Mouse (Mus musculus): Measurements from ENCODE around the gene Wdr54. TPM values are rescaled to one million over a fixed set of nuclear protein-coding genes. Genes with fewer than 3 reads are reported as not detected.

The Wdr54 gene
- 0.67 and 0.95 TPM in 2 replicates for polyA plus RNA-seq (2015; fragmentation: Nextera tagmentation; extraction: Ambion mirVana)

DNA sequence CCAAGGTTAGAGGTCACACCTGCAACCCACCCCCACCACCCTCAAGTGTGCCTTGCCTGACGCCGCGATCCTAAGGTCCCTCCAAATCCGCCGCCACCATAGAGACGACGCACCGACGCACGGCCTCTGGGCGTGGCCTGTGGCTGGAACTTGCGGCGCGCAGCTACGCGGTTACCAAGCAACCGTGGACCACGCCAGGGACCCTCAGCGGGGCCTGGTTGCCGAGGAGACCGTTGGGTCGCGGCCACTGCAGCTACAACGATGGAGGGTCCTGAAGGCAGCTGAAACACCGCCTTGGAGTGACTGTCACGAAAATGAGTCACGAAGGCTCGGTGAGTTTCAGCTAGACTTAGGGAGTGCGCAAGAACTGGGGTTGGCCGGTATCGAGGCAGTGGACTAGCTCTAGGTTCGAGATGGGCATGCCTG, at the start of gene Wdr54, which contains the start of gene 1700003E16Rik:
Gene Wdr54 (minus strand): TSS at position 139 of the 426 bp plus-strand sequence.
Gene 1700003E16Rik (plus strand): TSS at position 146 of the 426 bp plus-strand sequence.
- DNase-seq (ENCODE audit: low spot score): peak; percentile 57

DNA sequence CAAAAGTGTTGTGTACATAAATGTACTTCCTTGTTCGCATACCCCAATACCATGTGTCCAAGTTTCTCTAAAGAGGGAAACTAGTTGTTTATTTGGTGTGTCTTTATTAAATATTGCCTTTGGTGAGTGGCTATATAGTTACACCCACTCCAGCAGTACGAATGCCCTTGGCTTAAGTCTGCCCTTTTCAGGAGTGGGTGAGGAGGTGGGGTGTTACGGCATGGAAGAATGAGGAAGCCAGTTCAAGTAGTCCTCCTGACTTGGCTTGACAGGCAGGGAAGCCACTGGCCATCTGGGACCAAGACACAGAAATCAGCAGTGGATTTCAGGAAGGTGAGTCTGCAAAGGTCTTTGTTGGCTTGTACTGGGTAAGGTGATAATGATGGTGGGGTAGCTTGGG, 49.7 kb upstream of the Wdr54 start:
- DNase-seq (ENCODE audit: low spot score): no peak

DNA sequence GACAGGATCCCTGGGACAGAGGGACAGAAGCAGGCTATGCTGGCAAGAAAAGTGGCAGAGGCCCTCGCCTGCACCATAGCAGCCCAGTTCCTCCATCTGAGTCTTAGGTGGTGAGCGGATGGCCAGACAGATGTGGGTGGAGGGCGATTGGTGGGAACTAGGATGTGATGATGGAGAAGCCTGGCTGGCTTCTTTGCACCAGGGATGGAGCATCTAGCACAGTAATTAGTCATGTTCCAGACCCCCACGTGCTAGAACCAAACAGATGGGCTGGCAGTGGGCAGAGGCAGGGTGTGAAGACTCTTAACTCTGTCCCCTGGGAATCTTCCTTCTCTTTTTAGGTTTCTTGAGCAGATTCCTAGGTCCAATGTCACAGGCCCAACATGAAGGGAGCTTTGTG, 47.1 kb upstream of the Wdr54 start:
- no peak for DNase-seq (ENCODE audit: low spot score)

DNA sequence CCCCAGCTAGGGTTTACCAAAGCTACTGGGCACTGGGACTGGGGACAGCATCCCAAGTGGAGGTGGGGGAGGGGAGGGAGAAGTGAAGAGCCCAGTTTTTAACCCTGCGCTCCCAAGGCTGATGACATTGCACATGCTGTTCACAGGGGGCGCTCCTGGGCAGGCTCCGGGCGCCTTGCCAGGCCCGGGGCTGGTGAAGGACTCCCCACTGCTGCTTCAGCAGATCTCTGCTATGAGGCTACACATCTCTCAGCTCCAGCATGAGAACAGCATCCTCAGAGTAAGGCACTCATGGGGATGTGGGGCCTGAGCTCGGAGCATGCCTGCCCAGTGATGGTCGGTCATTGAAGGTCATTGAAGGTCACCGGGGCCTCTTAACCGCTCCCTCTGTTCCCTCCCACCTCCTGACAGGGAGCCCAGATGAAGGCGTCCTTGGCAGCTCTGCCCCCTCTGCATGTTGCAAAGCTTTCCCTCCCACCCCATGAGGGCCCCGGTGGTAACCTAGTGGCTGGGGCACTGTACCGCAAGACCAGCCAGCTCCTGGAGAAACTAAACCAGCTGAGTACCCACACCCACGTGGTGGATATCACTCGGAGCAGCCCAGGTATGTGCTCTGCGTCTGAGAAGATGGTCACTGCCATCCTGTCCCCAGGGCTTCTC, 41.3 kb upstream of the Wdr54 start:
- no peak for DNase-seq (ENCODE audit: low spot score)

DNA sequence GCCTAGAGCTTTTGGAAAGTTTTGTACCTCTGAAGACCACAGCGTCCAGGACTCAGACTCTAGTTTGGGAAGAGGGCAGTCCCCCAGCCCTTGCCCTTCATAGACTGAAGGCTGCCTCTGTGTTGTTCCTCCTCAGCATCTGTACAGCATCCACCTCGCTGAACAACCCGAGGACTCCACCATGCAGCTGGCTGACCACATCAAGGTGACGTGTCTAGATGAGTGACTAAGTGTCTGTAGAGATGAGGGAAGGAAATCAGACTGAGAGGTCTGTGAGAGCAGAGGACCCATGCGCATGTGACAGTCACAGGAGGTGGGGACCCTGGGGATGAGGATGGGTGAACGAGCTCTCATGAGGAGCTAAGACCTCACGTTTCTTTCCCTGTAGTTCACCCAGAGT, 37.4 kb upstream of the Wdr54 start:
- peak; percentile 69 for DNase-seq (ENCODE audit: low spot score)

DNA sequence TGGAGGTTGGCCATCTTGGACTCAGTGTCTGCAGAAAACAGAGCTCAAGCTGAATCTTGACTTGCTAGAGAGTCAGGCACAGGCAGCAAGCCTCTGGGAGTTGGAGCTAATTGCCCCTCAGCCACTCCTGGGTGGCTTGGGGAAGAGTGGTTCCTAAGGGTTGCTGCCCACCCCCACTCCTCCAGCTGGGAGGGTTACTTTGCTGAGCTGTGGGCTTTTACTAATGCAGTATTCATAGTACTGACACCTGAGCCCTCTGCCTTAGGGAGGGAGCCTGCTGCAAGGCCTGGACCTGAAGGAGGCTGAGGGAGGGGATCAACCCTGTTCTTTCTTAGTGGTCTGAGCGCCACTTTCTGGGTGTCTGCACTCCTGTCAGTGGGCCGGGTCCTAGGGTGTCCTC, 30.7 kb upstream of the Wdr54 start:
- DNase-seq (ENCODE audit: low spot score): no peak

DNA sequence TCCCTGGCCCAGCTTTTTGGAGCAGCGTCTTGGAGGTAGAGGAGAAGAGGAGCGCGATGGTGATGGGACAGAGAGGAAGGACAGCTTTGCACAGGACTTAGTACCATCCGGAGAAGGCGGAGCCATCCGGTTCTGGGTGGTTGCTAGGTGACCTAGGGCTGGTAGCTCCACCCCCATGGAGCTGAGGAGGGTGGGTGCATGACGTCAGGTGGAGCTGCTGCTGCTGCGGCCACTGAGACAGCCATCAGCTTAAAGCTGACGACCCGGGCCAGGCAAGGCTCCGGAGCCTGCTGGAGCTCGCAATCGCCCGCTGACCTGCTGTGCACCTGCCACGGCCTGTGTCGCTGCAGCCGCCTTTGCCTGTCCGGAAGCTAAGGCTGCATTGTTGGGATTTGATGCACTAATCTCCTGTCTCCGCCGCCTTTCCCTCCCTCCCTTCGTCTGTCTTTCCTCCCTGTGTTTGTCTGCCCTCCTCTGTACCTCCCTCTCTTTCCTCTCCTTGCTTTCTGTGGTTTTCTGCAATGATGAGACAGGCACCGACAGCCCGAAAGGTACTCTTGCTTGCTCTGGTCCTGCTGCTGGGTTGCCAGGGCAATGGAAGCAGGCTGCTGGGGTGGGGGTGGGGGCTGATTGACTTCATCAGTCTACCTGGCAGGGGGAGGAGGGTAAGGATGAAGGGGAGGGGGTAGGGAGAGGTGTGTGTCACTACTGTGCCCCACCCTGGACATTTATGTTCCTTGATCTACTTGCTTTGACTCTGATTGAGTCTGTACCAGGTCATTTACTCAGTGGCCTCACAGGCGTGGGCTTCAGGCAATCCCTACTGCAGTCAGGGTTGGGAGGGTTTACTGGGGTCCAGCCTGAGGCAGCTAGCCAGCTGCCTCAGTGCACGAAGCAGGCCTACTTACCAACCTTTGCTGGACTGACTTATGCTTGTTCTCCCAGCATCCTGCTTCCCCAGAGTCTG, 30.0 kb upstream of the Wdr54 start:
- peak; percentile 41 for DNase-seq (ENCODE audit: low spot score)

DNA sequence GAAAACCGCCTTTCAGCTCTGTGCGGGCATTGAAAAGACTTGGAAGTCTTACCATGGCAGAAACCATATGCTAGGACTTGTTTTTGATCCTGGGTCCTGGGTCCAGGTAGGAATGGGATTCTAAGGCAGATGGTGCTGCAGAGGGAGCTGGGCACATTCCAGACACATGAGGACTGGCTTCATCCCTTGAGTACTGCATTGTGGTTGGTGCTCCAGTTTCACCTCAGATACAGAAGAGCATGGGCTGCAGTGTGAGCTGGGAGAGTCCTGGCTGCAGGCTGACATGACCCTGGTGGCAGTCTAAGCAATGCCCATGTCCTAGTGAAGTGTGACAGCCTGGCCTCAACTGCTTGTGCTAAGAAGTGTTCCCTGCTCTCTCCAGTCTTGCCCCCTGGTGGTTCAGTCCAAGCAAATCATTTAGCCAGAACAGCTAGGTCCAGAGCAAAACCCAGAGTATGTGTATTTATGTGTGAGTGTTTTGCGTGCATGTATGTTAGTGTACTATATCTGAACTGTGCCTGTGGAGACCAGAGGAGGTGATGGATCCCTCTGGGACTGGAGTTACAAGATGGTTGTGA, 28.8 kb upstream of the Wdr54 start:
- no peak for DNase-seq (ENCODE audit: low spot score)

DNA sequence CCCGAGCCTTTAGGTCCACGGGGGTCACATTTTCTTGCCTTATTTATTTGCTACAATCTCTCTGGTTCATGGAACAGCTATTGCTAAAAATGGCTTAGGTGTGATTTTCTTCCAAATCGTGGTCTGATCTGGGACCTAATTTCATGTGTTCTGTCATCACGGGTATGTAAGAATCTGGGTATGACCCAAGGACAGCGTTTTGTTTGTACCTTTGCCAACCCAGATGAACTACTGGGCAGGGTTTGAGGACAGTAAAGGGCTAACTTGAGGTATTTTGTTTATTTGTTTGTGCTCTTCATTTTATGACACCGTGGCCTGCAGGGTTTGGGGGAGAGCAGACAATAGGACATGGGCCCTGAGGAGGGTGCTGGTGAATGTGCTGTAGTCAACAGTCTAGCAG, 24.4 kb upstream of the Wdr54 start:
- no peak for DNase-seq (ENCODE audit: low spot score)

DNA sequence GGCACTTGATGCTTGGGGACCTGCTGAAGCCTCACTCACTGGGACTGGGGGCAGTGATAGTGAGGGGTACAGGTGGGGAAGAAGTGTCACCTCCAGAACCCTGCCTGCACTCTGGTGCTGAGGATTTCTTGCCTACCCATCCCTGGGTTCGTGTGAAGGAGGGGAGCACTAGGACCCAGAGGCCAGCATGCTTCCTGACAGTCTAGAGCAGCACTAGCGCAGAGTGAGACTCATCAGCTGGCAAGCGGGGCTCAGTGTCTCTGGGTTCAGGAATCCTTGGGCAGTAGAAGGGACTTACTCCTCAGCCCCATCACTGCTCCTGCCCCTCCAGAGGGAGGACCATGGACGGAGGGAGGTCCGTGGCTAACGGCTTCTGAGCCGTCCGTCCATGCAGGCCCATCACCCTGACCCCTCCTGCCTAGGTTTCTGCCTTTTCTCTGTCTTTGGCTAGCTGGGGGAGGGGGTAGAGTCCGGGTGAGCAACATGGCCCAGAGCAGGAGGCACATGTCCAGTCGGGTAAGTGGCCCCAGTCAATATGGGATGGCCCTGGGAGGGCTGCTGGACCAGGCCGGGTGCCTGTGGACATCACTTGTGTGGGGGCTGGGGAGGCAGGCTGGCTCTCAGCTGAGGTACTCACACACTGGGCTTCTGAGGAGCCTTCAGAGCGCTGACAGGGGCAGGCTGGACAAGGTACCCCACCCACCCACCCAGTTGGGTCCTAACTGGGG, 23.4 kb upstream of the Wdr54 start:
- no peak for DNase-seq (ENCODE audit: low spot score)

DNA sequence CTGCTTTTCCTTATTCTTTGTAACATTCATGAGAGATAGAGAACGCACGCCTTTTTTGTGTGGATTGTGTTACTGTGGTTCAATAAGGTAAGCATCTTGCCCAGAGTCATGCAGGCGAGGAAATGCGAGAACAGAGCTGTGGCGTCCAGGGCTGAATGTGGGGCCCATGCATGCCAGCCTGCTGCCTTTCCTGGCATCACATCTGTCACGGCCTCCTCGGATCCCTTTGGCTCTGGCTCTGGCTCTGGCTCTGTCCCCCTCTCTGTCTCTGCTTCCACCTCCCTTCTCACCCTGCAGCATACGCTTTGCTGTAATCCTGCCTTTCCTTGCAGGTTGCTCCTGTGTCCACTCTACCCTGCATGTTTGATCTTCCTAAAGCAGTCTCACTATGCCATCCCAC, 19.8 kb upstream of the Wdr54 start:
- DNase-seq (ENCODE audit: low spot score): no peak

DNA sequence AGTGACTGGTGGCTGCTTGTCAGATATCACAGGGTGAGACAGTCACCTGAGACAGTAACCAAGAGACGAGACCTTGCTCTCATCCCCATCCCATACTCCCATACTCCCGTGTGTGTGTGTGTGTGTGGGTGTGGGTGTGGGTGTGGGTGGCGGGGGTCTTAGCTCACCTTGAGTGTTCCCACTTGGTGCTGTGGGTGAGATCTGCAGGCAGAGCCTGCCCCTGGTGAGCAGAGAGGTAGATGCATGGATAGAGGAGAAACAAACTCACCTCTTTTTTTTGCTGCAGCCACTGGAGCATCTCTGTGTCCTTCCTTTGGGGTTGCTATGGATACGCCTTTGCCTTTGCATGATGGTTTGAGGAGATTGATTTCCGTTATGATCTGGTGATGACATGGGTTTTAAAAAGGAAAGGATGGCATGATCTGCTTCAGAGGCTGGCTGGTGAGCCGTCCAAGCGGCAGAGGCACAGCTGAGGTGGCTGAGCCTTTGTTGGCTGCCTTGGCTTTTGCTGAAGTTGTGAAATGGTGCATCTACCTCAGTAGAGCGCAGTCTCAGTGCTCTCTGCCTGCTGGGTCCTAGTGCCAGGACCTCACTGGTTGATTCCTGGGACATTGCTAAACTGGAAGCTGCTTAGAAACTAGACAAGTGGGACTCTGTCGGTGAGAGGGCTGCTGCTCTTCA, 16.2 kb upstream of the Wdr54 start:
- DNase-seq (ENCODE audit: low spot score): no peak

DNA sequence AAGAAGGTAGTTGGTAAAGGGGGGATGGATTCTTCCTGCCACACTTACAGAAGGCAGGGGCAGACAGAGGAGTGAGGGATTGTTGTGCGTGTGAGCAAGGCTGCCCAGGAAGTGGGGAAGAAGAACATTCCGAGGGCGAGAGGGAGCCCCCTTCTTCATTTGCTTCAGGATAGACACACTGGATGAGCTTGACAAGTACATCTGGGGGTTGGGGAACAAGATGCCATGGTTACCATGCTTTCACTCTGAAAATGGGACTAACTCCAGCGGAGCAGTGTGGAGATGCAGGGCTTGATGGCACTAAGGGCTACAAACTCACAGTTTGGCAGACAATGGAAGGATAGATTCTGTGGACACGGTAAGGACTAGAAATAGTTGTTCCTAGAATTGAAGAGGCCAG, 14.9 kb upstream of the Wdr54 start:
- DNase-seq (ENCODE audit: low spot score): no peak

DNA sequence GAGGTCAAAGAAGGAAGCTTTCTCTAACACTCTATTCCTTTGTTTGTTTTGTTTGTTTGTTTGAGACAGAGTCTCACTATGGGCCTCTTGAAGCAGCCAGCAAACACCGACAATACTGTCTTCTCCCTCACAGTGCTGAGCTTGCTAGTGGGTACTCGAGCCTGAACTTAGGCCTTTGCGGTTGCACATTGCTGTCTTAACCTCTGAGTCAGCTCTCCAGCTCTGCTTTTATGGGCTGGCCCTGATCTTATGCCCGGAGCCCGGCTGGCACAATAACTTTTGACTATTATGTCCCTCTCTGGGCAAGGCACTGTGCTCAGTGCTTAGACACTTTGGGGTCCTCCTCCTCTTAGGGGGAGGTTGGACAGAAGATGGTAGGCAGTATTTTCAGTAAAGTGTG, 13.7 kb upstream of the Wdr54 start:
- no peak for DNase-seq (ENCODE audit: low spot score)

DNA sequence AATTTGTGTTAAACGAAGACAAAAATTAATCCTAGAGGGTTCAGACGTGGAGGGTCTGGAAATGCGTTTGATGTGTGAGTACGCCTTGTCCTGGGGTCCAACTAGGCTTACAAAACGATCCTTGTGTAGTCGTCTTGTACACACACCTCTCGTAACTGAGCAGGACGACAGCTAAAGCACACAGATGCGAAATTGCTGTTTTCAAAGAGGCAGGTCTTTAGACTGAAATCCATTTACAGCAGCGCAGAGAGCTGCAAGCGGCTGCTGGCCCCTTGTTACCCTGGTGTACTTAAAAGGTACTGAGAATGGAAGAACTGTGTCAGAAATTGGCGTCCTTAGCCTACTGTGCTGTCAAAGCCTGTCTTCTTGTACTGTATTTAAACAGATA, 10.0 kb upstream of the Wdr54 start:
- peak; percentile 42 for DNase-seq (ENCODE audit: low spot score)

DNA sequence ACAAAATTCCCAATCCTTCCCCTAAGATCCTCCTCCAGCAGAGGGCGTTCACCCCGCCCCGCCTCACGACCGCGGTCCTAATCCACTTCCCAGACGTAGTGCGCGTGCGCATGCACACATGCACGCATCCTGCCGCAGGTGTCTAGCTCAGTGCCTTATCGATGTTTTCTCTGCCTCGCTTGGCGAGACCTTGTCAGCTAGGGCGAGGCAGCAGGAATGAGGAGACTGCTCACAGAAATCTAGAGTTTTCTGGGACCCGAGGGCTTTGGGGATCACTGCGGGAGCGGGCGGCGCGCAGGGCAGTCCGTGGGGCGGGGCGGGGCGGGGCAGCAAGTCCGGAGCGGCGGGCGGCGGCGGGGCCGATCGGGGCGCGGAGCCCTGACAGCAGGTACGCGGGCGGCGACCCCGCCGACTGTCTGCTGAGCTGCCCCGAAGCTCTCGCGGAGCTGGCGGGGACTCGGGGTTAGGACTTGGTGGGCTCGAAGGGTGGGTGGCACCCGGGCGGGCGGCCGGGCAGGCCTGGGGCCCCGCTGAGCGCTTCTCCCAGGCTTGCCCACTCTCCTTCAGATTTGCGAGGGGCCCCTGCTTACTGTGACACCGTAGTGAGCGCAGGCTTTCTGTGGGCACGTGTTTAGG, 9.5 kb upstream of the Wdr54 start, which contains the start of gene Dctn1:
Gene Dctn1 (plus strand): TSS at position 314 of the 636 bp plus-strand sequence.
- peak; percentile 95 for DNase-seq (ENCODE audit: low spot score)

DNA sequence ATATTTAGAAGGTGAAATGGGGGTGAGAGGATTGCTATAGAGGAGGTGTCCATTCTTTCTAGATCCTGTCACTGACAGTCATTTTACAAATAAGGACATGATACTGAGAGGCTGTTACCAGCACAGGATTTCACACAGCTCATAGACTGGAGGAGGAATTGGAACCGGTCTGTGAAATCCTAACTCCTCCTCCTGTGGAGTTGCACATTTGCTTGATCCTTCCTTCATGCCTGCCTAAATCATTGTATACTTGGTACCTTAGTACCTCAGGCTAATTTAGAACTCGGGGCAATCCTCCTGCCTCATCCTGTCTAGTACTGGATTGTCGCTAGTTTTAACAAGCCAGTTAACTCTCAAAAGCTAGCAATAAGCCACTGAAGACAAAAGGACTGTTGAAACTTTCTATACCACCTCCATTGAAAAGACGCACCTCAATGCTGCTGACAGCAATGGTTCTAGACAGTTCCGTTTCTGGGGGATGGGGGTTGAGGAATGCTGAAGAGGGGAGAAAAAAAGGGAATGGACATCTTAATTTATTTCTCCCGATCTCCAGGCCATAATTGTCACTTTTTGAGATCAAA, 8.9 kb upstream of the Wdr54 start:
- DNase-seq (ENCODE audit: low spot score): no peak

DNA sequence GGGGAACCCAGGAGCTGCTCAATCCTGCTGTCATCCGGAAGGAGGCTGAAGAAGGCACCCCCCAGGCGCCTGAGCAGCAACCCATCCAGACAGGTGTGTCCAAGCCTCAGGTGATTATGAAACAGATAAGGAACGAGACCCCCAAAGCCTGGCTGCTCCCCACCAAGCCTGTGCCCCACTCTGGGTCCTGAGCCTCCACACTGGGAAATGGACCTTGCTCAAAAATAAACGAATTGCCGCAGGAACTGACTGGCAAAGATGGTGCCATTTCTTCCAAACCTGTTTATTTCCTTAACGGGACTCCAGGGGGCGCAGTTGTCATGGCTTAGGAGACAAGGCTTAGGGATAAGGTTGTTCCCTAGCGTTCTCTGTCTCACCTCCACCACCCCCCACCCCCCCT, 6.5 kb upstream of the Wdr54 start:
- DNase-seq (ENCODE audit: low spot score): peak; percentile 70

DNA sequence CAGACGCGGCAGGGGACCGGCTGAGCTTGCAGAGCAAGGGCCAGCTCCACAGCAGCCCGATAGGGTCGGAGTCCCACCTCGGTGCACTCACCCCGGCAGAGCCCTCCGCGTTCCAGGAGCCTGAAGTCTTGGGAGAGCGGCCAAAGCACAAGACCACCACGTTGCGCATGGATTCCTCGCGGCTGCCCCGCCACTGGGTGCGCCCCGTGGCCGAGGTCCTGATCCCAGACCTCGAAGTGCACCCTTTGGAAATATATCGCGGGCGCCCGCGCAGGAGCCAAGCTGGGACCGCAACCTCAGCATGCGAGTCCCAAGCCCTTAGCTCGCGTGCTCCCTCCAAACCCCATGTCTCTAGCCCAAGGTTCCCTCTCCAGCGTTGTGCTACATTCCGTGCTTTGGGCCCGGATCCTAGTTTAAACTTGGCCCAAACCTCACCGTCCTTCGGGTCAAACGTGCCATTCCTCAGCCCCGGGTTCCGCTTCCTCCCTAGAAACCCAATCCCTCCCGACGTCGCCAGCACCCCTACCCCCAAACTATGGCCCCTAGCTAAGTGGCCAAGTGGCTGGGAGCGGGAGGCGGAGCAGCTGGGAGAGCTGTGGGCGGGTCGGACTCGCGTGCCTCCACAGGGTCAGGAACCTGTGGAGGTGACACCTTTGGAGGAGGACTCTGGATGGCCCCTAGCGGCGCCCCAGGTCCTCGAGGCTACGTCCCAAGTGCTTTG, 5.9 kb upstream of the Wdr54 start:
- DNase-seq (ENCODE audit: low spot score): no peak
